Mouse (Mus musculus) MEL (cell line): ENCODE results near the gene Desi1. TPM values are rescaled to one million over a fixed set of nuclear protein-coding genes. Genes with fewer than 3 reads are reported as not detected.

ENCODE experiments used
- DNase-seq: peaks from one replicate; pipeline ENCODE4 v3.0.0; 2011; ENCODE audit warnings: low read depth, low spot score
- H3K27ac ChIP-seq: 2 replicates; pipeline ENCODE4 v1.5.1; 2012; ENCODE audit warnings: low read depth, mild to moderate bottlenecking, control low read depth, low read length, moderate library complexity; ENCODE audit not compliant: control insufficient read depth
- H3K27me3 ChIP-seq, 2 experiments: fragments of 150-350 bp in 1 of 2; sonication (generic) in 1 of 2; 2 replicates each; pipeline ENCODE4 v1.6.1; 2012; ENCODE audit warnings: low read length in 2 of 2, mild to moderate bottlenecking in 2 of 2, improper control_type of control experiment in 1 of 2, moderate library complexity in 1 of 2; ENCODE audit not compliant: insufficient read depth in 2 of 2, control insufficient read depth in 1 of 2
- H3K36me3 ChIP-seq, 2 experiments: 2 replicates each; pipeline ENCODE4 v1.6.1; 2012 to 2014; ENCODE audit warnings: low read length in 2 of 2, improper control_type of control experiment in 1 of 2, inconsistent platforms in 1 of 2, mild to moderate bottlenecking in 1 of 2; ENCODE audit not compliant: insufficient read depth in 2 of 2, control insufficient read depth in 1 of 2
- H3K4me1 ChIP-seq, 2 experiments: fragments of 150-350 bp in 1 of 2; sonication (generic) in 1 of 2; 2 replicates each; pipeline ENCODE4 v1.6.1; 2012; ENCODE audit warnings: low read length in 2 of 2, improper control_type of control experiment in 1 of 2, mild to moderate bottlenecking in 1 of 2; ENCODE audit not compliant: insufficient read depth in 2 of 2, control insufficient read depth in 1 of 2
- H3K4me3 ChIP-seq, 2 experiments: fragments of 150-350 bp in 1 of 2; sonication (generic) in 1 of 2; 2 replicates each; pipeline ENCODE4 v1.5.1; 2012; ENCODE audit warnings: low read depth in 2 of 2, low read length in 2 of 2, mild to moderate bottlenecking in 2 of 2, moderate library complexity in 2 of 2, control low read depth in 1 of 2, improper control_type of control experiment in 1 of 2; ENCODE audit not compliant: control insufficient read depth in 1 of 2, insufficient read depth in 1 of 2
- H3K79me2 ChIP-seq: 2 replicates; pipeline ENCODE4 v1.6.1; 2012; ENCODE audit warnings: mild to moderate bottlenecking, low read length, moderate library complexity; ENCODE audit not compliant: control insufficient read depth, poor library complexity, insufficient read depth
- H3K9ac ChIP-seq: 2 replicates; pipeline ENCODE4 v1.6.1; 2012; ENCODE audit warnings: low read depth, mild to moderate bottlenecking, control low read depth, low read length, moderate library complexity; ENCODE audit not compliant: control insufficient read depth, poor library complexity, severe bottlenecking
- H3K9me3 ChIP-seq: fragments of 150-350 bp; sonication (generic); replicated peaks from 2 replicates; pipeline ENCODE4 v1.6.1; 2012; ENCODE audit warnings: mild to moderate bottlenecking, low read length, improper control_type of control experiment, moderate library complexity; ENCODE audit not compliant: insufficient read depth
- BHLHE40 ChIP-seq: IDR thresholded peaks from 2 replicates; pipeline ENCODE4 v1.6.1; 2012; ENCODE audit warnings: low read depth, mild to moderate bottlenecking, inconsistent platforms, low read length, improper control_type of control experiment, borderline replicate concordance
- CHD2 ChIP-seq: IDR thresholded peaks from 2 replicates; pipeline ENCODE4 v1.6.1; 2011; ENCODE audit warnings: low read length, improper control_type of control experiment
- CTCF ChIP-seq, 3 experiments: IDR thresholded peaks in 2 of 3; conservative IDR thresholded peaks in 1 of 3; 2 replicates each; pipeline ENCODE4 v1.5.1; 2011 to 2012; ENCODE audit warnings: low read length in 3 of 3, low read depth in 2 of 3, mild to moderate bottlenecking in 2 of 3, improper control_type of control experiment in 1 of 3, inconsistent platforms in 1 of 3, mixed read lengths in 1 of 3, moderate library complexity in 1 of 3; ENCODE audit not compliant: control insufficient read depth in 1 of 3, insufficient read depth in 1 of 3, poor library complexity in 1 of 3, severe bottlenecking in 1 of 3
- E2F4 ChIP-seq: IDR thresholded peaks from 2 replicates; pipeline ENCODE4 v1.6.1; 2011; ENCODE audit warnings: low read depth, low read length, improper control_type of control experiment, borderline replicate concordance
- ELF1 ChIP-seq: IDR thresholded peaks from 2 replicates; pipeline ENCODE4 v1.6.1; 2014; ENCODE audit warnings: low read depth, mild to moderate bottlenecking, inconsistent platforms, low read length, improper control_type of control experiment, moderate library complexity
- EP300 ChIP-seq, 2 experiments: IDR thresholded peaks; 2 replicates each; pipeline ENCODE4 v1.6.1; 2011; ENCODE audit warnings: improper control_type of control experiment in 2 of 2, low read length in 2 of 2, low read depth in 1 of 2, mild to moderate bottlenecking in 1 of 2
- ETS1 ChIP-seq: IDR thresholded peaks from 2 replicates; pipeline ENCODE4 v1.6.1; 2012; ENCODE audit warnings: low read depth, mild to moderate bottlenecking, inconsistent platforms, low read length, improper control_type of control experiment, moderate library complexity
- GABPA ChIP-seq: IDR thresholded peaks from 2 replicates; pipeline ENCODE4 v1.6.1; 2012; ENCODE audit warnings: low read depth, mild to moderate bottlenecking, inconsistent platforms, low read length, improper control_type of control experiment, moderate library complexity
- GATA1 ChIP-seq: IDR thresholded peaks from 2 replicates; pipeline ENCODE4 v1.6.1; 2011; ENCODE audit warnings: low read depth, low read length, improper control_type of control experiment
- KAT2A ChIP-seq: conservative IDR thresholded peaks from 2 replicates; pipeline ENCODE4 v1.6.1; 2012; ENCODE audit warnings: low read depth, low read length, improper control_type of control experiment, inconsistent platforms
- MAFK ChIP-seq: IDR thresholded peaks from 2 replicates; pipeline ENCODE4 v1.6.1; 2011; ENCODE audit warnings: low read depth, mild to moderate bottlenecking, low read length, improper control_type of control experiment, borderline replicate concordance
- MAX ChIP-seq: IDR thresholded peaks from 2 replicates; pipeline ENCODE4 v1.6.1; 2011; ENCODE audit warnings: low read length, improper control_type of control experiment
- MEF2A ChIP-seq: IDR thresholded peaks from 2 replicates; pipeline ENCODE4 v1.6.1; 2014; ENCODE audit warnings: low read depth, mild to moderate bottlenecking, inconsistent platforms, low read length, improper control_type of control experiment; ENCODE audit not compliant: poor library complexity, insufficient replicate concordance, severe bottlenecking; ENCODE audit errors: extremely low read depth
- MYB ChIP-seq: IDR thresholded peaks from 2 replicates; pipeline ENCODE4 v1.6.1; 2011; ENCODE audit warnings: mild to moderate bottlenecking, low read depth, low read length, improper control_type of control experiment
- MYC ChIP-seq: IDR thresholded peaks from 2 replicates; pipeline ENCODE4 v1.6.1; 2011; ENCODE audit warnings: low read depth, mild to moderate bottlenecking, low read length, improper control_type of control experiment, moderate library complexity
- POLR2AphosphoS2 ChIP-seq: IDR thresholded peaks from 2 replicates; pipeline ENCODE4 v1.6.1; 2011; ENCODE audit warnings: low read length, improper control_type of control experiment
- POLR2AphosphoS5 ChIP-seq: IDR thresholded peaks from 2 replicates; pipeline ENCODE4 v1.6.1; 2012; ENCODE audit warnings: low read depth, borderline replicate concordance, mild to moderate bottlenecking, inconsistent platforms, low read length, moderate library complexity, mixed read lengths
- RAD21 ChIP-seq: IDR thresholded peaks from 2 replicates; pipeline ENCODE4 v1.6.1; 2011; ENCODE audit warnings: mild to moderate bottlenecking, low read depth, low read length, improper control_type of control experiment
- RCOR1 ChIP-seq: IDR thresholded peaks from 2 replicates; pipeline ENCODE4 v1.6.1; 2012; ENCODE audit warnings: low read depth, mild to moderate bottlenecking, inconsistent platforms, low read length, improper control_type of control experiment
- SIN3A ChIP-seq: IDR thresholded peaks from 2 replicates; pipeline ENCODE4 v1.6.1; 2012; ENCODE audit warnings: low read length, improper control_type of control experiment, inconsistent platforms
- TAL1 ChIP-seq: IDR thresholded peaks from 2 replicates; pipeline ENCODE4 v1.6.1; 2012; ENCODE audit warnings: mild to moderate bottlenecking, inconsistent platforms, low read length, moderate library complexity, mixed read lengths
- TBP ChIP-seq: IDR thresholded peaks from 2 replicates; pipeline ENCODE4 v1.8.0; 2011; ENCODE audit warnings: low read depth, low read length, improper control_type of control experiment
- UBTF ChIP-seq: IDR thresholded peaks from 2 replicates; pipeline ENCODE4 v1.6.1; 2012; ENCODE audit warnings: low read depth, mild to moderate bottlenecking, inconsistent platforms, low read length, improper control_type of control experiment, moderate library complexity, borderline replicate concordance; ENCODE audit not compliant: insufficient read depth
- USF1 ChIP-seq: IDR thresholded peaks from 2 replicates; pipeline ENCODE4 v1.6.1; 2014; ENCODE audit warnings: low read depth, mild to moderate bottlenecking, inconsistent platforms, low read length, improper control_type of control experiment, moderate library complexity
- USF2 ChIP-seq, 2 experiments: IDR thresholded peaks; 2 replicates each; pipeline ENCODE4 v1.6.1; 2011 to 2012; ENCODE audit warnings: improper control_type of control experiment in 2 of 2, low read length in 2 of 2, borderline replicate concordance in 1 of 2, inconsistent platforms in 1 of 2, low read depth in 1 of 2, mild to moderate bottlenecking in 1 of 2; ENCODE audit not compliant: insufficient read depth in 1 of 2
- ZC3H11A ChIP-seq: IDR thresholded peaks from 2 replicates; pipeline ENCODE4 v1.6.1; 2012; ENCODE audit warnings: low read depth, mild to moderate bottlenecking, inconsistent platforms, low read length, improper control_type of control experiment
- ZNF384 ChIP-seq: IDR thresholded peaks from 2 replicates; pipeline ENCODE4 v1.6.1; 2012; ENCODE audit warnings: low read depth, mild to moderate bottlenecking, inconsistent platforms, low read length, improper control_type of control experiment
- polyA plus RNA-seq, 2 experiments: library from polyadenylated mRNA; stranded (reverse) in 1 of 2; unstranded in 1 of 2; fragments of >175 nt in 1 of 2; fragments of >200 nt in 1 of 2; gene quantifications; 2 replicates each; pipeline versions ENCODE4 v1.2.1 to v1.2.4; 2012; ENCODE audit warnings: low replicate concordance in 2 of 2, low read depth in 1 of 2; ENCODE audit not compliant: insufficient read length in 2 of 2, insufficient read depth in 1 of 2, missing spikeins in 1 of 2
- total RNA-seq: library from RNA; depleted of rRNA; stranded (reverse); fragments of 300-350 nt; gene quantifications from 2 replicates; pipeline ENCODE4 v1.2.3, GENCODE M21; 2012

Desi1 gene
- total and polyA plus RNA-seq, 3 experiments = 26.3 to 116 TPM; not detected in 1

- H3K27ac ChIP-seq = peak overlapping the region; percentile 38; the same call in 1 of the 2 replicates
- peak overlapping the region; percentile 76 for H3K9ac ChIP-seq
- peak overlapping the region; percentile 59 to 66 for H3K4me3 ChIP-seq
- no peaks in the 10 kb centered on the region for H3K27me3 ChIP-seq
- no peaks in the 10 kb centered on the region for H3K9me3 ChIP-seq
- H3K36me3 ChIP-seq = peaks cover 0 to 5% of the 10 kb centered on the region in 2 experiments; a peak in 3 of 4 replicates
- no peak for TF ChIP-seq POLR2AphosphoS2
- TF ChIP-seq GATA1 = no peak
- no peak for TF ChIP-seq RAD21
- no peak for TF ChIP-seq EP300 (IDR thresholded peaks at IDR 0.05; ENCODE audit: low read depth in 1 of 2, low read length in 2 of 2)
- TF ChIP-seq ETS1 = no peak
- TF ChIP-seq KAT2A = no peak
- no peak for TF ChIP-seq ZNF384
- no peak for TF ChIP-seq MAX
- no peak for TF ChIP-seq GABPA
- TF ChIP-seq SIN3A = no peak
- TF ChIP-seq BHLHE40 = no peak
- TF ChIP-seq MYB = no peak
- no peak for TF ChIP-seq ELF1
- no peak for TF ChIP-seq POLR2AphosphoS5
- no peak for TF ChIP-seq MYC
- peaks cover 6% of the 10 kb centered on the region; the same call in 1 of the 2 replicates for H3K79me2 ChIP-seq
- no peak for DNase-seq
- peaks cover 0 to 11% of the 10 kb centered on the region in 2 experiments; a peak in 2 of 4 replicates for H3K4me1 ChIP-seq
These were observed 72.6 kb downstream of the Desi1 start for GRCm38 (mm10) chr15:81961078-81961451.

GRCm38 (mm10) chr15:81960171-81961077, 73.2 kb downstream of the Desi1 start, which contains the start of gene Pmm1:
TSS of gene Pmm1 (minus strand) at chr15:81960930.
- Histone ChIP-seq H3K79me2 (peaks cover 6% of the 10 kb centered on the region; the same call in 1 of the 2 replicates), H3K9ac (peak within 1 kb of the TSS; percentile 76), H3K27ac (peak within 1 kb of the TSS; percentile 38; the same call in 1 of the 2 replicates), H3K9me3 (no peaks in the 10 kb centered on the region), H3K36me3 (peaks cover 0 to 5% of the 10 kb centered on the region in 2 experiments; a peak in 3 of 4 replicates), H3K4me1 (peaks cover 0 to 11% of the 10 kb centered on the region in 2 experiments; a peak in 2 of 4 replicates), H3K27me3 (no peaks in the 10 kb centered on the region), H3K4me3 (peak within 1 kb of the TSS; percentile 66 to 83)
- DNase-seq = peak; percentile 98
- TF ChIP-seq USF1 (no peak), MYB (no peak), MAFK (no peak), SIN3A (peak; percentile 58), TBP (no peak), UBTF (no peak), RAD21 (peak; percentile 66), E2F4 (0 out of 2 replicates have a peak, but pooled peaks have one; percentile 14), TAL1 (no peak), ETS1 (peak; percentile 20; the same call in 1 of the 2 replicates), ZC3H11A (peak; percentile 72), RCOR1 (no peak), MEF2A (no peak), KAT2A (no peak), CTCF (IDR thresholded peaks at IDR 0.05 in 2 of 3, conservative IDR thresholded peaks at IDR 0.05 in 1 of 3; ENCODE audit: control insufficient read depth in 1 of 3, insufficient read depth in 1 of 3, low read depth in 2 of 3, low read length in 3 of 3, poor library complexity in 1 of 3, severe bottlenecking in 1 of 3) (peak; percentile 49 to 82 (median 77)), POLR2AphosphoS2 (no peak), ZNF384 (no peak), GATA1 (no peak), ELF1 (no peak; the same call in 1 of the 2 replicates), USF2 (IDR thresholded peaks at IDR 0.05; ENCODE audit: borderline replicate concordance in 1 of 2, insufficient read depth in 1 of 2, low read depth in 1 of 2, low read length in 2 of 2) (no peak), GABPA (no peak), CHD2 (no peak)
